Mouse (Mus musculus) bone marrow, adult 2 months (tissue): ENCODE data around the gene Mxi1.

Source experiments
- CTCF ChIP-seq: fragments of 200-500 bp; IDR thresholded peaks from 2 replicates; pipeline ENCODE4 v1.5.1; 2011; ENCODE audit warnings: low read length, control low read depth; ENCODE audit not compliant: control insufficient read depth, insufficient read depth
- POLR2A ChIP-seq: fragments of 200-500 bp; IDR thresholded peaks from 2 replicates; pipeline ENCODE4 v1.6.1; 2011; ENCODE audit warnings: low read depth, mild to moderate bottlenecking, control low read depth, low read length, borderline replicate concordance; ENCODE audit not compliant: control insufficient read depth

DNA sequence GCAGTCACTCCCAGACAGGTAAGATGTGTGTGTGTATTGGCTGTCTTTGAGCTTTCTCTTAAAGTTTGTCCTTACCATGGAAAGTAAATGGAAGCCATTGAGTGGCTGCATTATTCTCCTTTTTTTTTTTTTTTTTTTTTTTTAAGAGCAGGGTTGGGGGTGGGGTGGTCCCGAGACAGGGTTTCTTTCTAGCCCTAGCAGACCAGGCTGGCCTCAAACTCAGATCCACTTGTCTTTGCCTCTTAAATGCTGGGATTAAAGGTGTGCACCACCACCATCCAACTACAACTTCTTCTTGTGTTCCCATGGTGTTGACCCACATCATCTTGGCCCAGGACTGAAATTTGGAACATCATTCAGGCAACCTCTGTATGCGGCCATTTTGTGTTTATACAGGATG is 63.3 kb downstream of the Mxi1 start:
- TF ChIP-seq POLR2A = no peak
- TF ChIP-seq CTCF = no peak
